Mouse (Mus musculus): ENCODE results near the gene 2310034C09Rik. TPM values are rescaled to one million over a fixed set of nuclear protein-coding genes. Genes with fewer than 3 reads are reported as not detected.
"Not testable (repeated sequence)": the region's sequence is repeated elsewhere in the genome, so short reads cannot be mapped to it uniquely, and the experiment has no call there.

2310034C09Rik gene
- not detected for polyA plus RNA-seq (2012; fragmentation: generic; extraction: Trizol)

DNA sequence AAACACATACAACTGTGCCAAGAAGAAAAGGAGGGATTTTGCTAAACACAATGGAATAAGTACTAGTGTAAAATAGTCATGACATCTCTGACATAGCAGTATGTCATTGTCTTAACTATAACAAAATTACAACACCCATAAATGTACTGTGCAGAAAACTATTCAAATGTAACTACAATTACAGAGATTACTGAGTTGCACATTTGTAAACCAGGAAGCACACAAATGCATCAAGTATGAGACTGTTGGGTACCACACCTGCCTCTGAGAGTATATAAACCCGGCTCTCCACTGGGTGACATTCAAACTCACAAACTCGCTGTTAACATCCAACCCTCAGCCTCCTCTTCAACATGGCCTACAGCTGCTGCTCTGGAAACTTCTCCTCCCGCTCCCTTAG, at the start of gene 2310034C09Rik:
2310034C09Rik (plus strand) TSS at position 301 of the 400 bp plus-strand sequence.
- not testable (repeated sequence) for H3K4me3 ChIP-seq; H3K27me3 ChIP-seq (ENCODE audit: control insufficient read depth, insufficient read depth, insufficient read length); H3K36me3 ChIP-seq (ENCODE audit: control insufficient read depth, insufficient read depth); H3K4me2 ChIP-seq (ENCODE audit: low read depth); H3ac ChIP-seq (ENCODE audit: control insufficient read depth, insufficient read length); H3K79me2 ChIP-seq (ENCODE audit: control insufficient read depth, insufficient read depth)

DNA sequence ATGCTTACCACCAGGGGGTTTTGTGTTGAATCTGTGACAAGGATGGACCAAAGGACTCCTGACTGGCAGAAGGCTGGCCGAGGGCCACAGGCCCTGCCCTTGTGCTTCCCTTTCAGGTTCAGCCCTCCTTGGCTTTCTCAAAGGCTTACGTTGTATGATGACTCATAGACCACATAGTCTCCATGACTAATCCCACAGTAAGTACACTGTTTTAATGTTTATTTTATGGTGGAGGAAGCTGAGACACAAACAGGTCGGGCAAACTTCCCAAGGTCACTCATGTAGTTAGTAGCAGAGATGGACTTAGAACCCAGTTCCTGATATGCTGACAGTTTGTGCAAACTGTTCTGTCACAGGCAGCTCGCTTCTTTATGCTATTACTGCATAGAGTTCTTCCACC, 47.9 kb upstream of the 2310034C09Rik start:
- no peak overlapping the region for H3K4me2 ChIP-seq (ENCODE audit: low read depth)
- TF ChIP-seq SRF (IDR thresholded peaks at IDR 0.05; ENCODE audit: control insufficient read depth, insufficient read length, low read depth): no peak
- no peak for TF ChIP-seq POLR2AphosphoS2 (IDR thresholded peaks at IDR 0.05; ENCODE audit: insufficient read length, low read depth)
- TF ChIP-seq POLR2A (IDR thresholded peaks at IDR 0.05; ENCODE audit: insufficient read length, low read depth): no peak
- TF ChIP-seq TCF3 (IDR thresholded peaks at IDR 0.05; ENCODE audit: insufficient read length, low read depth): no peak
- no peak for TF ChIP-seq MAX (IDR thresholded peaks at IDR 0.05; ENCODE audit: low read depth)
- no peak for TF ChIP-seq E2F4 (IDR thresholded peaks at IDR 0.05; ENCODE audit: insufficient read depth)
- no peak for TF ChIP-seq REST (IDR thresholded peaks at IDR 0.05; ENCODE audit: insufficient read depth, insufficient read length)
- no peak for TF ChIP-seq MYOD1 (IDR thresholded peaks at IDR 0.05; ENCODE audit: control insufficient read depth in 1 of 3, insufficient read length in 2 of 3, low read depth in 2 of 3)
- TF ChIP-seq CEBPB (IDR thresholded peaks at IDR 0.05; ENCODE audit: insufficient read depth, poor library complexity, severe bottlenecking): no peak
- TF ChIP-seq TCF12 (IDR thresholded peaks at IDR 0.05; ENCODE audit: insufficient read depth, poor library complexity, severe bottlenecking): no peak
- no peak for TF ChIP-seq MYOG (IDR thresholded peaks at IDR 0.05; ENCODE audit: control insufficient read depth in 1 of 3, insufficient read depth in 1 of 3, insufficient read length in 2 of 3, low read depth in 2 of 3)
- no peak for TF ChIP-seq USF1 (IDR thresholded peaks at IDR 0.05; ENCODE audit: low read depth)
- H3K4me3 ChIP-seq: no peak overlapping the region
- H3K36me3 ChIP-seq (ENCODE audit: control insufficient read depth, insufficient read depth): no peaks in the 10 kb centered on the region
- H3K27me3 ChIP-seq (ENCODE audit: control insufficient read depth, insufficient read depth, insufficient read length): no peaks in the 10 kb centered on the region
- no peaks in the 10 kb centered on the region for H3K79me2 ChIP-seq (ENCODE audit: control insufficient read depth, insufficient read depth)
- no peak overlapping the region for H3ac ChIP-seq (ENCODE audit: control insufficient read depth, insufficient read length)

DNA sequence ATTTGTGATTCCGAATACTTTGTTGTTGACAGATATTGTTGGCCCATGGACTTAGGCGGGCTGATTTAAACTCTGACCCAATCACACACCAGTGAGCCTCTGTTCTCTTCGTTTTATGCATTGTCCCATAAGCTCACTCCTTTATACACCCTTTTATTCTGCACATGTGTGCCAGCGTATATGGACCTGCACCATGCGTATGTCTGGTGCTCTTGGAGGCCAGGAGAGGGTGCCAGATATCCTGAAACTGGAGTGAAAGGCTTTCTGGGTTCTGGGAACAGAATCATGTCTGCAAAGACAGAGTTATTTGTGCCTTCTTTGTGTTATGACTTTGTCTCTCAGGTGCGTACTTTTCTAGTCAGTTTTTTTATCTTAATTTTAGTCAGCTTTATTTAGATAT, 47.4 kb upstream of the 2310034C09Rik start:
- Histone ChIP-seq H3K36me3 (ENCODE audit: control insufficient read depth, insufficient read depth) (no peaks in the 10 kb centered on the region), H3ac (ENCODE audit: control insufficient read depth, insufficient read length) (no peak overlapping the region), H3K4me2 (ENCODE audit: low read depth) (no peak overlapping the region), H3K27me3 (ENCODE audit: control insufficient read depth, insufficient read depth, insufficient read length) (no peaks in the 10 kb centered on the region), H3K79me2 (ENCODE audit: control insufficient read depth, insufficient read depth) (no peaks in the 10 kb centered on the region), H3K4me3 (no peak overlapping the region)
- TF ChIP-seq POLR2AphosphoS2 (IDR thresholded peaks at IDR 0.05; ENCODE audit: insufficient read length, low read depth): no peak
- no peak for TF ChIP-seq MYOG (IDR thresholded peaks at IDR 0.05; ENCODE audit: control insufficient read depth in 1 of 3, insufficient read depth in 1 of 3, insufficient read length in 2 of 3, low read depth in 2 of 3)
- TF ChIP-seq SRF (IDR thresholded peaks at IDR 0.05; ENCODE audit: control insufficient read depth, insufficient read length, low read depth): no peak
- no peak for TF ChIP-seq USF1 (IDR thresholded peaks at IDR 0.05; ENCODE audit: low read depth)

DNA sequence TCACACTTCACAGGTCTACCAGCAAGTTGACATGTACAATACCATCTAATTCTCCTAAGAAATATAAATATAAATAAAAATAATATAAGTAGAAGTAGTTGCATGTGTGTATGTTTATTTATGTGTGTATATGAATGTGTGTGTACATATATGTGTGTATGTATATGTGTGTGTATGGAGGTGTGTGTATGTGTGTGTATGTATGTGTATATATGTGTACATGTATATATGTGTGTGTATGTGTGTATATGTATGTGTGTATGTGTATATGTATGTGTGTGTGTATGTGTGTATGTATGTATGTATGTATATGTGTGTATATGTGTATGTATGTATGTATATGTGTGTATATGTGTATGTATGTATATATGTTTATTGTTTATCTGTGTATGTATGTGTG, 42.1 kb upstream of the 2310034C09Rik start:
- H3ac ChIP-seq (ENCODE audit: control insufficient read depth, insufficient read length): no peak overlapping the region
- H3K79me2 ChIP-seq (ENCODE audit: control insufficient read depth, insufficient read depth): no peaks in the 10 kb centered on the region
- H3K4me2 ChIP-seq (ENCODE audit: low read depth): no peak overlapping the region
- no peaks in the 10 kb centered on the region for H3K36me3 ChIP-seq (ENCODE audit: control insufficient read depth, insufficient read depth)
- no peaks in the 10 kb centered on the region for H3K27me3 ChIP-seq (ENCODE audit: control insufficient read depth, insufficient read depth, insufficient read length)
- no peak overlapping the region for H3K4me3 ChIP-seq
- TF ChIP-seq POLR2AphosphoS2 (IDR thresholded peaks at IDR 0.05; ENCODE audit: insufficient read length, low read depth) (no peak), REST (IDR thresholded peaks at IDR 0.05; ENCODE audit: insufficient read depth, insufficient read length) (no peak), MYOD1 (IDR thresholded peaks at IDR 0.05; ENCODE audit: control insufficient read depth in 1 of 3, insufficient read length in 2 of 3, low read depth in 2 of 3) (no peak)

DNA sequence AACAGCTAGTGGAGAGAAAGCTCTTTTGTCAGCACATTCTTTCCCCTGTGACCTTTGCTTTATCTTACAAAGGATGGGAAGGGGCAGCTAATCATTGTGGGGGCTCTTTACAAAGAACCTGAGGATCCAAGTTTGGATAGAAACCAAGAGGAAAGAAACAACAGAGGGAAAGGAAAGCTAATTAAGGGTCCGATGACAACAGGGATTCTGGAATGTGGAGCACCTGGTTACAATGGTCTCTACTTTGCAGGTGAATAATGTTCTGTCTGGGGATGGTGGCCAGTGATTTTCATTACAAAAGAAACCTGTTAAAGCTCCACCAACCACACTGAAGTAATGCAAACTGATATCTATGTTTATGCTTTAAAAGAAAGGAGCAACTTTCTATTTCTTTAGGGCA, 38.6 kb upstream of the 2310034C09Rik start:
- no peak overlapping the region for H3ac ChIP-seq (ENCODE audit: control insufficient read depth, insufficient read length)
- no peaks in the 10 kb centered on the region for H3K36me3 ChIP-seq (ENCODE audit: control insufficient read depth, insufficient read depth)
- H3K79me2 ChIP-seq (ENCODE audit: control insufficient read depth, insufficient read depth): no peaks in the 10 kb centered on the region
- TF ChIP-seq REST (IDR thresholded peaks at IDR 0.05; ENCODE audit: insufficient read depth, insufficient read length) (no peak), TCF12 (IDR thresholded peaks at IDR 0.05; ENCODE audit: insufficient read depth, poor library complexity, severe bottlenecking) (no peak), MAX (IDR thresholded peaks at IDR 0.05; ENCODE audit: low read depth) (no peak), SRF (IDR thresholded peaks at IDR 0.05; ENCODE audit: control insufficient read depth, insufficient read length, low read depth) (no peak), POLR2AphosphoS2 (IDR thresholded peaks at IDR 0.05; ENCODE audit: insufficient read length, low read depth) (no peak), E2F4 (IDR thresholded peaks at IDR 0.05; ENCODE audit: insufficient read depth) (no peak), MYOD1 (IDR thresholded peaks at IDR 0.05; ENCODE audit: control insufficient read depth in 1 of 3, insufficient read length in 2 of 3, low read depth in 2 of 3) (no peak), USF1 (IDR thresholded peaks at IDR 0.05; ENCODE audit: low read depth) (no peak), MYOG (IDR thresholded peaks at IDR 0.05; ENCODE audit: control insufficient read depth in 1 of 3, insufficient read depth in 1 of 3, insufficient read length in 2 of 3, low read depth in 2 of 3) (no peak), TCF3 (IDR thresholded peaks at IDR 0.05; ENCODE audit: insufficient read length, low read depth) (no peak), CEBPB (IDR thresholded peaks at IDR 0.05; ENCODE audit: insufficient read depth, poor library complexity, severe bottlenecking) (no peak), POLR2A (IDR thresholded peaks at IDR 0.05; ENCODE audit: insufficient read length, low read depth) (no peak)
- H3K4me3 ChIP-seq: no peak overlapping the region
- H3K4me2 ChIP-seq (ENCODE audit: low read depth): no peak overlapping the region
- no peaks in the 10 kb centered on the region for H3K27me3 ChIP-seq (ENCODE audit: control insufficient read depth, insufficient read depth, insufficient read length)
